Mouse (Mus musculus) lung, postnatal 10 days (tissue): ENCODE data around the gene Mrpl3.
A peak's percentile ranks its signal among the peaks of the same experiment; 100 is the strongest.
"Not testable (repeated sequence)": the region's sequence is repeated elsewhere in the genome, so short reads cannot be mapped to it uniquely, and the experiment has no call there.

Source experiments
- DNase-seq: peaks from one replicate; pipeline ENCODE4 v3.0.0; 2021

Gene Mrpl3

DNA sequence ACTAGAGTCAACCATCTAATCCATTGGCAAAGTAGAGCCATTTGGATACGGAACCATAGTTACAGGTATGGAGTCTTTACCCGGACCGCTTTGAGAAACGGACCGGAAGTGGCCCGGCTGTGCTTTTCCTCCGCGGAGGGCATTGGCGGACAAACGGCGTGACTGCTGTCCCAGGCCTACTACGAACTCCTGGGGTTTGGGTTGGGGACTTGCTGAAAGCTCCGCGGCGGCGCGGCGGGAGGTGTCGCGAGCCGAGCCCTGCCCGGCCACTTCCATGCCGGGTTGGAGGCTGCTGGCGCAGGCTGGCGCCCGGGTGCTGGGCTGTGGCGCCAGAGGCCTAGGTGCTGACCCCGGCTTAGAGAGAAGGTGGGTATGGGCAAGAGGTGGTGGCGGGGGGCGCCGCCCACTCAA is at the start of gene Mrpl3:
Mrpl3 (plus strand) TSS at position 93 of the 411 bp plus-strand sequence.
- DNase-seq = peak; percentile 89

DNA sequence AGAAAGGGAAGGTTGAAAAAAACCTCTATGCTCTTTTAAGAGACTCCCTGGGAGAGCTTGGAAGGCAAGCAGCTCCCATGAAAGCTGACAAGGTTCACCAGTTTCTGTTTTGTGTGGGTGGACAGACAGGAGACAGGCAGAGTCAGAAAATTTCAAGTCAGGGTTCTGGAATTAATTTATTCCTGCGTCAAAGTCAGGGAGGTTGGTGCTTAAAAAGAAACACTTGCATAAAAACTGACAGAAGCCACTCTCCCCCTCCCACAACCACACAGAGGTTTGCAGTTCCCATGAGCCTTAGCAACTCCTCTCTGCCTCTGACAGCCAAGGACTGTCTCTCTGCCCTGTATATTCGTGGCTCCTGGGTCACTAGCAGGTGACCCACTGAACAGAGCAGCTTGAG is 42.3 kb upstream of the Mrpl3 start:
- DNase-seq = no peak

DNA sequence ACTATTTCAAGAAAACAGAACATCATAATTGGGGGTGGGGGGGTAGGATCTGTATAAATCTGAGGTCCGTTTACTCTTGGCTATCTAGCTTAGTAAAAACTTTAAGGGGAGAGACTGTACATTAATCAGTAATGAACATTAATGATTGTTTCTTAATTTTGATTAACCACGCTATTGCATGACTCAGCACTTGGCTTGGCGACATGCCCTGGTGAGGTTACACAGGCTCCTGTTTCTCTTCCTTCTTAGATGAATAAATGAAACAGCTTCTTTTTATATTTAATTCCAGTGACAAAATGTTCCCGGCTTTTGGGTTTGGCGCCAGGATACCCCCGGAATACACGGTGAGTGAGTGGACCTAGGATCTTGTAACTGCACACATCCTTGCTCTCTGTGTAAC is 34.9 kb upstream of the Mrpl3 start:
- DNase-seq = no peak

DNA sequence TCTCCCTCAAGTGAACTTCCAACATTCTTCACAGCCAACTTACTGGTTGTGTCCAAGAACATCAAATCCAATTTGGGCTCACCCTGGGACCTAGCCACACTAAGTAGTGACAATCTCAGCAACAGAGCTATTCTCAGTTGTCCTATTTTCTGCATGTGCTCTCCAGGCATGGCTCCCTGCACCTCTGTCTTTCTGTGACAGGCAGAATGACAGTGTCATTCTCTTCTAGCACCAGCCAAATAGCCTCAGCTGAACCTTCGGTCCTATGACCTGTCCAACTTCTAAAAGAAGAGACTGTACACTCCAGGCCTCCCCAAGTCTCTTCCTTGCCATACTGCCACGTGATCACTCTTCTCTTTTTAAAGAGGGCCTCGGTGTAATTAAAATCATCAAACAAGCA is 24.7 kb upstream of the Mrpl3 start:
- no peak for DNase-seq

DNA sequence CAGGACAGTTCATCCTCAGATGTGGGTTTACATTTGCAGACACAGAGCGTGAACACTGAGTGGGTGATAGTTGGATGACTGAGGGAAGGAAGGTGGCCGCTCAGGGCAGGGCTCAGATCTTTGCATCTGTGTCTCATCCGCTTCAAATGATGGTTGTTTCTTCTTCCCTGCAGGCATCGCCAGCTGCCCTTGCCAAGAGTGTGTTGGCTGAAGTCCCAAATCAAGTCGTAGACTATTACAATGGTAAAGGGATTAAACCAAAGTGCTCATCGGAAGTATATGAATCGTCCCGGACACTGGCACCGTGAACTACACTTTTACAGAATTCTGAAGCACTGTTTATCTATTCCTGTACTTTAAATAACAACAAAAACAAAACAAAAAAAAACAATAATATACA is 20.5 kb upstream of the Mrpl3 start:
- no peak for DNase-seq

DNA sequence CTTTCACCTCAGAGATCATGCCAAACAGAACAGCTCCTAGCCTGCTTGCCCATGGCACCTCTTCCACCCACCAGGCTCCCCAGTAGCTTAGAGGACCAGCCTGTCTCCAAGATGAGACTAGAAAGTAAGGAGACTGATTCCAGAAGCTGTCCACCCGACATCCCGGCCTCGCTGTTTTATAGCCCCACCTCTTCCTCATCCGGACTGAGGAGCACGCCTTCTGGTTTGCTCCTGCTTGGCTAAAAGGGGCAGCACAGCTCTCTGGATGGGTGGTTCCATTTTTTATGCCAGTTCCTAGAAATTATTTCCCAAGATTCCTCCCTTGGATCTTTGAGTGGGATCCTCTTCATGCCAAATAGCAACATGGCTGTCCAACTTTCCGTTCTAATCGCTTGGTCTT is 19.4 kb upstream of the Mrpl3 start:
- no peak for DNase-seq

DNA sequence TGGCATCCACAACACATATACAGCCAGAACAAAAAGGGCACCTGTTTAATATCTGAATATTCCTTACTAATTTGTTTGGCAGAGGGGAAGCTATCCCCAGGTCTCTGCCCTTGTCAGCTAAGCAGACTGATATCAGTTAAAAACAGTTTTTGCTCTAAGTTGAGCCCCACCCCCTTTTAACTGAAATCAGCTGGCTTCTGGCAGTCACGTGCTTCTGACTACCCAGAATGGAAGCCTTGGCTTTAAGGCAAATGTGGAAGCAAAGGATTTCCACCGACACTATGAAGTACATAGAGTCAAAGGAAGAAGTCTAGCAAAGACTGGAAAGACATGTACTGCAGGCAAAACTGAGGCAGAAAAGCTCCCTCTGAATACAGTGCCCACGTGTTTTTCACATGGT is 15.2 kb upstream of the Mrpl3 start:
- DNase-seq = no peak

DNA sequence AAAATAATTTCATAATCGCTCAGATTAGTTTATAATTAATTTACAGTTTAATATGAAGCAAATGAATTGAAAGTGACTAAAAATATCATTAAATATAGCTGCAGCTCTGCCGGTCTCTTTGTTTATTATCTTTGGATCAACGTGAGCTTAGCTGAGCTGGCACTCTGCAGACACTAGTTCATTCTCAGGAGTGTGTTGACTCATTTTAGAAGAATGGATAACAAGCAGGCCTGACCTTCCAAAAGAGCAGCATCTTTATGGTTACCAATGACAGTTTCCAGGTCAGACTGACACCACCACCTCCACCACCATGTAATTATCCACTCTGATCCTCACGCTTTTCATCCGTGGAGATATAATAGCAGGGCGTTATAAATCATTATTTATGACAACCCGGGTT is 7.0 kb upstream of the Mrpl3 start:
- no peak for DNase-seq

DNA sequence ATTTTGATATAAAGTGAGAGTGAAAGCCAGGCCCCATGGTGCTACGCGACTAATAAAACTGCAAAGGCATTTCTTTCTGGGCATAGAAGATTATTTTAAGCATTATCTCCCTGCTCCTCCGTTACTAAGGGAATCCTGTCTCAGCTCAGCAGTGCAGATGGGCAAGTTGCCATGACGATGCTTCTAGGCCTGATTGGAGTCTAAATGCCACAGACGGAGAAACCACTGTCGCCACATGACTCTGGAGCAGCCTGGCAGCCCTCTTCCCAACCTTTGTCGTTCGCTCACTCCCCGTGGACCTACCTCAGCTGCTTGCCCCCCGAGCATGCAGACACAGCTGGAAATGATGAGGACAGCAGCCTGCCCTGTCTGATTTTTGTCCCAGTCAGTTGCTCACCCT is 4.7 kb upstream of the Mrpl3 start:
- DNase-seq = no peak

DNA sequence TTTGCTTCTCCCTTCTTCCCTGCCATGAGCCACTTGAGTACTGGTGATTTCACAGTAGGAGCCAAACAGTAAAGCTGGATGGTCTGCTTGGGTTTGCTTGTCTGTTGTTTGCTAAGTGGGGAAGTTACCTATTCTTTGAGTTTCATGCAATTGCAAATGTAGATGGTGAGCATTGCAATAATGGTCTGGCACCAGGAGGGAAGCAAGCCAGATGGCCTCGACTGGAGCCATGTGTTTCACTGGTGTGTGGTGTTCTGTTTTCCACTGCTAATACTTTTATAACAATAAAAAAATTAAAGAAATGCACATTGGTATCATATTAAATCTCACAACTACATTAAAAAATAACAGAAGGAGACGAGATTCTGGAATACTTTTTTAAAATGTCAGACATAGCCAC is 3.4 kb upstream of the Mrpl3 start:
- no peak for DNase-seq

DNA sequence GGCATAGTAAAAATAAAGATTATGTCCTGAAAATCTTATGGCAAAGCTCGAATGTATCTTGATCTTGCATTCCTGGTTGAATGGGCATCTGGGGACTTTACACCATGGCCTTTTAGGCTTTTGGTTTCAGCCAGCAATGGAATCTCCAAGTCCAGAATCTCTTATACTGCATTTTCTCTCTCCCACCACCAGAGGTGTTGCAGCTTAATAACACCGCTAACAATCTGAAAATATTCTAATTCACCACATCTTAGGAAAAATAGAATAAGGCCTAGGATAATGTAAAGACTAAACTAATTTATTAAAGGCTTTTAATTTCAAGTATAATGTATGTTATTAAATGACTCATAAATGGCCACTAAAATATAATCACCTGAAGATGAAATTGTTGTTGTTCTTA is 2.8 kb upstream of the Mrpl3 start:
- DNase-seq = no peak

DNA sequence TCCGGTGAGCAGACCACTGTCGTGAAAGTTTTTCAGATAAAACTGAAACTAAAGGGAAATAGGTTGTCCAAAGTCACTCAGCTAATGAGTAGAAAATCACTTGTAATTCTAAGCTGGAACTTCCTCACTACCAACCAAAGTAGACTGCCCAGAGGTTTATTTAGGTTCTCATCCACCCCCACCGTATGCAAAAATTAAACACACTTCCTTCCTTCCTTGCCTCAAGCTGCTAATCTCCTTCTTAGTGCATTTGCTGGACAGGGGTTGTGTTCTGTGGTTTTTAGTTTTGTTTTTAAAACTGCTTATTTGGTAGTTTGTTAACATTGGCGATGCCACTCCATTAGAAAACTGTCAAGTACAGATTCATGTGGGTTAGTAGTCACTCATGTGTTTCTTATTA is 773 bp downstream of the Mrpl3 start:
- DNase-seq = no peak

DNA sequence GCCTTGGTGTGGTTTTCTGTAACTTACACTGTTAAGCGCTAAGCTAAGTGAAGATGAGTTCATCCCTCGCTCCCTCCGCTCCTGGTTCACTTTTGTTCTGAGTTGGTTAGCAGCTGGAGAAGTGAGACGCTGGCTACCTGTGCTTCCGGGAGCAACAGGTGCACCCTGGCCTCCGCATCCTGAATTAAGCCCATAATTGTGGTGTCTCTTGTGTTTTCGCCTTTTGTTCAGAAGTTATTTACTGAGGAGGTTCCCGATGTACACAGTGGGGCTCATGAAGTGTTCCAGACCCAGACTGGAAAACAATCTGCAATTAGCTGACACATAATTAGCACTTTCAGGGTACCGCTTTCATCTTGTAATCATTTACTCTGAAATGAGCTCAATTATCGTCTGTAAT is 16.1 kb downstream of the Mrpl3 start:
- no peak for DNase-seq

DNA sequence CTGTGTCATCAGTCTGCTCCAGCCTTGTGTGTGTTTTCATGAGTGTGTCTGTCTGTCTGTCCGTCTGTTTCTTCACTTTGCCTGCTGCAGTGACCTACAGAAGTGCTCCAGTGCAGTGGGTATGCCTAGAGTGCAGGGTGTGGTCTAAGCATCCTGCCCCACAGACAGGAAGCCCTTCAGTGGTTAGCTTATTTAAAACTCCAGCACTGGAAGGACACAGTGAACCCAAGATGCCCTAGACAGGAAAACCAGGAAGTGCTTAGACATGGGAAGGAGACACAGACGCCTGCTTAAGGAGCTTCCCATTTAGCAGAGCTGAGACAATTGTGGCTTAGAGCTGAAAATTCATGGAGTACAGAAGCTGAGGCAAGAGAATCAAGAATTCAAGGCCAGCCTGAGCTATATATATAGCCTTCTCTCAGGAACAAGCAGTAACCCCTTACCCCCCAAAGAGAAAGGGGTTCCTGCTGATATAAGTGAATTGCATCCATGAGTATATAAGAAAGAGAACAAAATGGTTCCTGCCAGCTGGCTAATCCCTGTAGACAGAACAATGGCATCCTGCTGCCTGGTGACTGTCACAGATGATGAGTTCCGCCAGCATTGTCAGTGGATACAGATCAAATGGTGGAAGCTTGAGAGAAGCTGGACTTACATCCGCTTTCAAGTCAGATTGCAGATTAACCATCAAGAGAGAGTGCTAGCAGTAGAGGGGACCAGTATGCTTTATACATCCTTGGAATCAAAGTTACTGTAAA is 20.1 kb downstream of the Mrpl3 start:
- DNase-seq = peak; percentile 40

DNA sequence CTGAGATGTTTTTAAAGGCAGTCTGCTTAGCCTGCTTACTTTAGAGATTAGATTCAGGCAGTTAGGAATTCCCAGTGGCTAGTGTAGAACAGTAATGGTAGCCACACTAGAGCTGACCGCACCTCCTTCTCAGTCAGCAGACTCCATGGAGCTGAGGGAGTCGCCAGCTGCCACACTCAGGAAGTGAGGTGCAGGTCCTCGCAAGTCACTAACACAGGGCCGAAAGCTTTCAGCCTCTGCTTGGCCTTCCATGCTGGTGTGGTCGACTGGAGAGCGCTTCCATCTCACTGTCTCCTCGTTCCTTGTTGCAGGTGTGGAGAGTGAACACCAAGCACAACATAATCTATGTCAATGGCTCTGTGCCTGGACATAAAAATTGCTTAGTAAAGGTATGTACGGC is 21.8 kb downstream of the Mrpl3 start:
- no peak for DNase-seq

DNA sequence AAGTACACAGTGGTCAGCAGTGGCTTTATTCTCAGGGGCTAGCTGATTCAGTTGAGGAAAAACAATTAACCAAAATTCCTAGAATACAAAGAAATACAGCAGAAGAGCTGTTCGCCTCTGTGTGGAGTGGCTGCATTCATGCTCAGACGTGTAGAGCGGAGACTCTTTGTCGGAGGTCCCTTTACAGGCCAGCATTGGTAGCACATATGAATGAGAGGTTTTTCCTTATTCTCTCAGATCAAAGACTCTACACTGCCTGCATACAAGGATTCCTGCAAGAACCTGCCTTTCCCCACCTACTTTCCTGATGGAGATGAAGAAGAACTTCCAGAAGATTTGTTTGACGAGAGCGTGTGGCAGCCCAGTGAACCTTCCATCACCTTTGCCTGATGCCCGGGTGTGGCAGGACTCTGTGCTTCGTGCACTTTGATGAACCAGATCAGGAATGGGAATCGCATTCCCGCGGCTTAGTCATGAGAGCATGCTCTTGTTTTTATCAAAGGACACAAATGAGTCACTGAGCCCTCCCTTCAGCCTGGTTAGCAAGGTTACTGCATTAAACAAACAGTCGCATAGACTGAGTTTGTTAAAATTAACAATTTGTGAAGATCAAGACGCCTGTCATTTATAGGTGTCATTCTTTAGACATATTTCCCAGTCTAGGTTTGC is 23.9 kb downstream of the Mrpl3 start:
- no peak for DNase-seq

DNA sequence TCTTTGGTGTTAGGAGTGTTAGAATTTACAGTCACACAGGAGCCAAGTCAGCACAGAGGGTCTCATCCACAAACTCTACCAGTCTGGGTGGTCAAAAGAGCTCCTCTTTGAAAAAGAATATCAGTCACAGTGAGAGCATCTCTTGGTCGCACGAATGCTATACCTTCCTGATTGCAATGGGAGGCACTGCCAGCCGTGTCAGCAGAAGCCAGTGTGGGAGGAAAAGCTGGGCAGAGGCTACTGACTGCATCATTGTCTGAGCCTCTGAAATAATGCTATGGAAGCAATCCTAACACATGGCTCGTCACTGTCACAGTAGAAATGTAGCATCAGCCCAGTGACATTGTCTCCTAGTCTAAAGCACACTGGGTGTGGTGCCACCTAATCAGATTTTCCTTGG is 25.4 kb downstream of the Mrpl3 start:
- no peak for DNase-seq

DNA sequence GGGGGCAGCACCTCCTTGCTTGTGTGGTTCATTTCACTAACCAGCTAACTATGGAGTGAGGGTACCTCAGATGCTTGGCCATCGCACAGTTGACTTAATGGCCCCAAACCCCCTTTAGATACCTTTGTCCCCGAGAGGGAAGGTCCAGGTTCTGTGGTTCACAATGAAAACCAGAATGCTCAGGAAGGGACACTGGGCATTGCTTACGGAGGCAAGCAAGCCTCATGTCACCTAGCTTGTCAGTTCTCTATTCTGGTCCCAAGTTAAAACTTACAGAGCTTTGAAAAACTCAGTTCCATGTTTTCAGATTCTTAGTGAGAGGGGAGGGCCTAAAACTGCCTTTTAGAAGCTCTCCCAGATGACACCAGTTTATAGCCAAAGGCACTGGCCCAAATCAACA is 27.2 kb downstream of the Mrpl3 start:
- DNase-seq = no peak

DNA sequence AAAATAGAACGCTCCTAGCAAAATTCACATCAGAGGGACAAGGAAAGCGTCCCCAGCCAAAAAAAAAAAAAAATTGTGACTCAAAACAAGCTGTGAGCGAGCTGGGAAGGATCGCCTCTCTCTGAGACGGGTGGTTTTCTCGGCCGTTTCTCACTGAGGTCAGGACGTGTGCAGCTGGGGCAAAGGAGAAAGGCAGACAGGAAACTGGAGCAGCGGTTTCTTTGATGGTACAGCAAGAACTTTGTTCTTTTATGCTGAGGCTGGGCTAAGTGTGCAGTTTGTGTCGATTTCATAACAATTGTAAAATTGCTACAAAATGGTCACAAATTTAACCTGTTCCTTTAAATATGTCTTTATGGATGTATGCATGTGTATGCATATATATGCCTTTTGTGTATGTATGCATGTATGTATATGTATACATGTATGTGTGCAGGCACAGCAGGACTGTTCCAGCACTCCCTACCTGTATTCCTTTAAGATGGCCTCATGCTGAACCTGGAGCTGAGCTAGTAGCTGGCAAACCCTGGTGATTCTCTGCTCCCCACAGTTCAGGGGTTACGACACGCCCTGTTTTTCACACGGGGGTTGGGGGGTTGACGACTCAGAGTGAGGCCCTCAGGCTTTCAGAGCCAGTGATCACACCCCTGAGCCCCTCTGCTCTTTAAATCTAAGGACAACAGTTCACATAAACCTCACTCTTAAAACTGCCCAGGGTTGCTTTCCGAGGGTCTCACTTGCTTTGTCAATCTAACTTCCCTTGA is 48.0 kb downstream of the Mrpl3 start:
- no peak for DNase-seq

DNA sequence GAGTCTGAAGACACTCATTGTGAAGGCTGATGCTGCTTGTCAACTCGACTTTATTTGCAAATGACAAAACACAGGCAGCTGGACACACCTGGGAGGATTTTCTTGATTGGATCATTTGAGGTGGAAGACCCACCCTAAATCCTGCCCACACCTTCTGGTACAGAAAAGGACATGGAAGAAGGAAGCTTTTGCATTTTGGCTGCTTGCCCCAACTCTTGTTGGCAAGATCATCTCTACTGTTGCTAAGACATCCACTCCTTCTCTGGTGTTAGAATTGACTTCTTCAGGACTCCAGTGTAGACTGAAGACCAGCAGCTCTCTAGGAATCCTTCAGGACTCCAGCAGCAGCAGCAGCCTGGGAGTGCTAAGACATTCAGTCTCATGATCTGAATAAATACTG is 48.9 kb downstream of the Mrpl3 start:
- DNase-seq = no peak

DNA sequence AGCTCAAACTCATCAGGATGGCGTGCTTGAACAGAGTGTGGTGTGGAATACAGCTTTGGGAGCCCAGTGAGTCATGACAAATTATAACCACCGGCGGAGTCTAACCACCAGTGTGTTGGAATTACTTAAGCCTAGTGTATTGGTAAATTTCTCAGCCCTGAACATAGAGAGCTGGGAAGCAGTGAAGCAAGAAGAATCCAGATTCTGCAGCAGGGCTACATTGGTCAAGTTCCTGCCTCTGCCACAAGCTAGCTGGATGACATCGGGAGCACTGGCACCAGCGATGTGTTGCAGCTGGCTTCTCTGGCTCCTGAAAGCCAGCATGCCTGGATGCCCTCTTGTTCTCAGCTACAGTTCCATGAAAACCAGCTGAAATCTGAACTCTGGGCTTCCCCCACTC is 50.9 kb downstream of the Mrpl3 start:
- no peak for DNase-seq

DNA sequence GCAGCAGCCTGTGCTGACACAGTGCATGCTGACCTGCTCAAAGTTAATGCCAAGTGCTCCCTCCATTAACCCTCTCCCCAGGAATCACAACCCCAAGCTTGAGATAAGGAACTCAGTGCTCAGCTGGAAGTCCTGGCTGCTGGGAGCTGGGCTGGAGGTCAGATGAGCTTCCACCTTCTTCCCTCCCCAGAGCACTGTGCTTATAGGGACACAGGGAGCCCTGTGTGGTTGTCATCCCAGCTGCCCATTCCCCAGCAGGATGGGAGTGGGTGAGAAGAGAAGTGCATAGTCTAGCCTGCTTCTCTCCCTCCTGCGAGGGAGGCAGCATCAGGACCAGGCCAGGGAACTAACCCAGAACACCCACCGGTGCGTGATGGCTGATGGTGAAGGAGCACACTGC is 72.2 kb downstream of the Mrpl3 start:
- not testable (repeated sequence) for DNase-seq
